Mouse (Mus musculus) right cerebral cortex, adult 18-20 months (tissue): Measurements from ENCODE around the gene Lamb1.

ENCODE experiments used
- DNase-seq: peaks from one replicate; pipeline ENCODE4 v3.0.0; 2022; ENCODE audit warnings: mixed read lengths

The Lamb1 gene

DNA sequence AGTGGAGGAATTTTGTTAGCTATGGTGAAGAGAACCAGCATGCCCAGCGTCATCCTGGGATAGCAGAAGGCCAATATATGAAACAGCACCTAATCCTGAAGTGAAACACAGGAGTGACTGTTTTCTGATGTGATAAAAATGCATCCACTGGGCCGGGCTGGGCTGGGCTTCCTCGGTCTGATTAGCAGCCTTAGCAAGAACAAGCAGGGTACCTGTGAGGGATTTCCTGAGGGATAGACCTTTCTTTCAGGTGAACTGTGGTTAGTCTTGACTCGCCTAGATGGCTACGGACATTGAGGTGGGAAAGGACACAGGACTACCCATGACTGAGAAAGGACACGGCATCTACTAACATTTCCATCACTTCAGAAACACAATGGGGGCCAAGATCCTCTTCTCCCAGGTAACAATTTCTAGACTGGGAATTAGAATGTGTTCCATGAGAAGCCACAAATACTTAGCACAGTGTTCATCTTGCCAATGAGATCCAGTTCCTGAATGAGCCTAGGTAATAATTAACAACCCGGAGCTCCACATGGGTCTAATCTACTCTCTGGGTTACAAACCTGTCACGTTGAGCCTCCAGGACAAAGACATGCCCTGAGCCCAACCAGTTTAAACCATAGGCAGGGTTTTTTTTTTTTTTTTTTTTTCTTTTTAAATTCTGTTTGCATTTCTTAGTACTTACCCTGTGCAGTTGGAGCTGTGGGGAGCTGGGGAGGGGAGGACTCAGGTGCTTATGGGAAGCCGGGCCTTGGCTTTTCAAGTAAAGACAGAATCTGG is 8.7 kb upstream of the Lamb1 start:
- DNase-seq, result no peak

DNA sequence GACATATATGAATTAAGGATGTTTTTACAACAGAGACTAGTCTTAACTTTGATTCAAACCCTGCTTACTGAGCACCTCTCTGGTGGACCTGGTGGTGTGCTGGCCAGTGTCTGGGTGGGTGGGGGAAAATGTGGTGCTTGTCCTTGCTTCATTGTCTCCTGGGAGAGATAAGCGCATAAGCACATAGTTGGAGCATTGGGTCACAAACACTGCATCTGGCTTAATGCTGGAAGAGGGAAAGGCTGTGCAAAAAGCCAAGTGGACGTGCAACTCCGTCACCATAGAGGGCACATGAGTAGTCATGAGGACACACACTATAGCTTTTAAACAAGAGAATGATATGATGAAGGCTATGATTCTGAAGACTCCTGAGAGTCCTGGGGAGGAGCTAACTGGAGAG is 3.2 kb upstream of the Lamb1 start:
- no peak for DNase-seq

- no peak for DNase-seq
Measured at GRCm38 (mm10) chr12:31263921-31264320, 1.1 kb upstream of the Lamb1 start.

DNA sequence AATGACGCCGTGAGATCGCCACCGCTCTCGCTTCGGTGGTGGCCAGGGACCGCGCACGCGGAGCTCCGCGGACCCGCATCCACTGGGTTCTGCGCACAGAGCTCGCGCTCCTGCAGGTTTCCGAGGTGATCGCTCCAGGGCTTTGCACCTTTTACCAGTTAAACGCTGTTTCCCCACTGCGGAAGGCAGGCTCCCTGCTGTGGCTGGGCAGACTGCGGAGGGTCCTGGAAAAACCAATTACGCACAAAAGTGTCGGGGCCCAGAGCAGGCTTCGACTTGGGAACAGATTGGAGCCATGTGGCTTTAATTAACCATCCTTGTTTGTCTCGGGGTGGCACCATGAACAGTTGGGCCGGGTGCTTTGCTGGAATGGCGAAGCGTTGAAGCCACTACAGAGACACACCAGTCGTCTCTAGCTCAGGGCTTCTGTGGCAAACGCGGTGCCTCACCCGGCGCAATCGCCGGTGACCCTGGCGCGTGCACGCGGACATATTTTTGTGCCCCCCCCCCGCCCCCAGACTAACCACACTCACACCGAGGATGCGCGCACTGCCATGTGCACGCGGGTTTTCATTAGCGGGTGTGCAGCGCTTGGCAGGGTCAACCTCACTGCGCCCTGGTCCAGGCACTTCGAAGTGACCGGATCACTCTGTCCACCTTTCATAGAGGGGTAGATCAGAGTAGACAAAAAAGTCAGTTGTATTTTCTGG is 843 bp downstream of the Lamb1 start:
- DNase-seq, result peak; percentile 12

DNA sequence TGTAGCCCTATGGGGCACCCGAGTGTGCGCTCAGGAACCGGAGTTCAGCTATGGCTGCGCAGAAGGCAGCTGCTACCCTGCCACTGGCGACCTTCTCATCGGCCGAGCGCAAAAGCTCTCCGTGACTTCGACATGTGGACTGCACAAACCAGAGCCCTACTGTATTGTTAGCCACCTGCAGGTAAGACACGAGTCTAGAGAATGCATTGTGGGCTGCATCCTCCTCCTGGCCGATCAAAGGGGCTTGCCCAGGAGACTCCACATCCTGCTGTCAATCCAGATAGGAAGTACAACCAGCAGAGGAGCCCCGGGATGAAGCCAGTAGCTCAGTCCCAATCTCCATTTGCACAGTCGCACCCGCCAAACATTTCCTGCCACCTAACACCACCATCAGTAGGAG is 1.7 kb downstream of the Lamb1 start:
- DNase-seq, result no peak

DNA sequence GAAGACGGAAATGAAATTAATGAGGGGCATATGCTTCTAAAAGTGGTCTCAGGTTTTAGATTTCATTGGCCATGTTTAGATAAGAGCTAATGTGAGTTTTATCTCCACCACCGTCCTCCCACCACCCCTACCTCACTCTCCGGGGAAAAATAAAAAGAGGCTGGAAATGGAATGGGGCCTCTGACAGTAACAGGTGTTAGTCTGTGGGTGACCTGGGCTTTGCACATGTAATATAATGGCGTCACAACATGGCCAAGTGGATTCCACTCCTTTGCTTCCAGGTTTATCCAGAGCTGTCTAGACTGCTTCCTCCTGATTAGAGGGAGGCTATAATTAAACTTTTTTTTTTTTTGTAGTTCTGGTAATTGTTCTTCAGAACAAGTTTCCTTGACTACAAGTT is 2.3 kb downstream of the Lamb1 start:
- DNase-seq, result no peak

GRCm38 (mm10) chr12:31268315-31268714 is 3.3 kb downstream of the Lamb1 start:
- no peak for DNase-seq

DNA sequence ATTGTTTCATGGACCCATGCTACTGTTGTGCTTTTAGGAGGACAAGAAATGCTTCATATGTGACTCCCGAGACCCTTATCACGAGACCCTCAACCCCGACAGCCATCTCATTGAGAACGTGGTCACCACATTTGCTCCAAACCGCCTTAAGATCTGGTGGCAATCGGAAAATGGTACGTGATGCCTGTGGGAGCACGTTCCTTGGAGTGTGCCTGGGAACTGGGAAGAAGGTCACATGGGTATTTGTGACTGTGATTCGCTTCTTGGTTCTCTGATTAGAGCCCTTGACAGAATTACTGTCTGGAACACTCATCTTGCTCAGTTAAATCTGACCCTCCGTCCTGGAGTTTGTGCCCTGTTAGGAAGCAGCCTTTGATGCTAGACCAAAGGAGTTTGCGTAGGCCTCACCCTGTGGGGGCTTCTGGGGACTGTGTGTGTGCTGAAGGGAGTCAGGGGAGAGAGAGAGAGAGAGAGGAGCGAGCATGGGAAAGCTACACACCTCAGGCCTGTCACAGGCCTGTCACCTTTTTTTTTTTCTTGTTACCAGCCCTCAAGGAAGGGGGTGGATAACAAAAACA is 4.1 kb downstream of the Lamb1 start:
- no peak for DNase-seq

DNA sequence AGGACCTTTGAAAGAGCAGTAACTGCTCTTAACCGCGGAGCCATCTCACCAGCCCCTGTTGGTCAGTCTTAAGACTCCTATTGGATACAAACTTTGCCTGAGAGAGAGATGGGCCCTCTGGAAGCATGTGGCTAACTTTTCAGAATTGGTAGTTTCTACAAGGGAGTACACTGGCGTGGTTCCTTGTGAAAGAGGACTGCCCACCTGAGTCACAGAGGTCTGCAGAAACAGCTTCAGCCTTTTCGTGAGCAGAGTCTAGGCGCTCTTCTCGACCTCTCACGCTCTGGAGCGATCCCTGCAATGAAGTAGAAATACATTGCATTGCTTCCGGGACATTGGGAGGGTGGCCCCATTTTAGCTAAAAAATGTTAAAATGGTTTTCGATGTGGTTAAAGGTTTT is 5.3 kb downstream of the Lamb1 start:
- no peak for DNase-seq

GRCm38 (mm10) chr12:31270776-31271175 is 5.7 kb downstream of the Lamb1 start:
- DNase-seq, result no peak

DNA sequence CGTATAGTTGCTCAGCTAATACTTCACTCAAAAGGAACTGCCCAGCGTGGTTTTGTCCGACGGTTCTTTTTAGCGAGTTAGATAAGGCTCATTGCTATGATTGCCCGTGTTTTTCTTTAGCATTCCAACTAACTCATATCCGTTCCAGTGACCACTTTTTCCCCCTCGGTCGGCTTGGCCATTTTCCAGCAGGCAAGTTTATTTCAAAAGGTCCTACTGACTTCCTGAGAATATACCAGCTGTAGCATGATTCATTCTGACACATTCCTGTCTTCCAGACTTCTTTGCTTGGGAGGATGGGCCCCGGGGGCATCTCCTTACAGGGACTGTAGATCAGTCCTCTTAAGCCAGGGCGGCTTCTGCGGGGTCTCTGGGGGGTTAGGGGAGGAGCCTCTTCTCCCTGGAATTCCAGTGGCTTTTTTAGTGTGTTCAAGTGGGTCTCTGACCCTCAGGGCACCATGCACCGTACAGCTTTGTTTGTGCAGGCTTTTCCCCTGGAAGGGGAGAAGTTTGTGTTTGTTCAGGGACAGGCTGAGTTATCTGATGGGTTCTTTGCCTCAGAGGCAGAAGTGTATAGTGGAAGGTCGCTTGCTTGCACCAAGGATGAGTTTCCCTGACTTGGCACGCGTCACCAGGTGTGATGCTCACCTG is 6.5 kb downstream of the Lamb1 start:
- DNase-seq, result no peak

- no peak for DNase-seq
Measured at GRCm38 (mm10) chr12:31272012-31272735, 7.1 kb downstream of the Lamb1 start.

- DNase-seq, result no peak
Measured at GRCm38 (mm10) chr12:31272846-31273245, 7.8 kb downstream of the Lamb1 start.

DNA sequence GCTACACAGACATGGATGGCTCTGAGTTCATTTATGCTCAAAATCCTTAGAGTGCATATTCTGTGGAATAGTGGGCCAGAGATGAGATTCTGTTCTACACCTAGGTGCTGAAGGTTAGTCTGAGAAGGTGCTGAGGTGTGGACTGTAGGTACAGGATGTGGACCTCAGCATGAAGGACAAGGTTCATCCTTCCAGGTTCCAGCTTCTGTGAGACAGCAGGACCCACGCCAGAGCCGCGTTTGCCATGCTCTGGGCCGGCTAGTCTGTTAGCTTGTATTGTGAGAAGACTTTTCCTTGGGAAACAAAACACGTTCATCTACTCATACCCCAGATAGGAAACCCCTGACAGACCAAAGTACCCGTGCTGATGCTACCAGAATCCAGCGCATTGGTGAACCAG is 8.6 kb downstream of the Lamb1 start:
- no peak for DNase-seq

DNA sequence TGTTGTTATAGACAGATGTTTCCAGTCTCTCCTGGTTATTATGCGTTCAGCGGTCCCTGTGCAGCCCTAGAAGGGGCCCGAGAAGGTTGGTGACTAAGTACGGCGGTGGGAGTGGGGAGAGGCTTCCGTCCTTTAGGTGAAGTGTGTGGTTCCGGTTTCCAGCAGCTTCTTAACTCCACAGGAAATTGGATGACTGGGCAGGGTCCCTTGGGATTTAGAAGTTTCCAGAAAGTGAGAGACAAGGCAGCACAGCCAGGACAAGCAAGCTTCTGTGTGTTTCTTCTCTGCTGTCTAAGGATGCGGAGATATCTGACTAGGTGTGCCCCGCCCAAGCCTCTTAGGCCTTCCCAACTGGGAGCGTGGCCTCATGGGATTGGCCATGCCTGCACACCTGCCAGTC is 10.4 kb downstream of the Lamb1 start:
- DNase-seq, result no peak

GRCm38 (mm10) chr12:31278270-31278669 is 13.2 kb downstream of the Lamb1 start:
- DNase-seq, result no peak

DNA sequence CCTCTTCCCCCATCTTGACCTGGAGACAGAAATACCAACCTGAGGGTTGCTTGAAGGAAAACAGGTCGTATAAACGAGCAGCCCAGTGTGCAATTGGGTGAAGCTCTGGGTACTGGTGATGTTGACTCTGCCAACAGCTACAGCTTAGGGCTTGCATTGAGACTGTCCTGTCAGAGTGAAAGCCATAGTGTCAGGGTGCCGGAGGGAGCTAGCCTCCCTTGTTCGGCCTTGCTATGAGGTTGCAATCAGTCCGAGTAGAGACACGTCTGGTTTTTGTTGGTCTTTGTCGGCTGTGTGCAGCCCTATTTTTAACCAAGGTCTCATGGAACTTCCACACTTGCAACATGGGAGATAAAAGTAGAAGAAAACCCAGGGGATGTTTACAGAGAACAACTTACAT is 15.3 kb downstream of the Lamb1 start:
- no peak for DNase-seq

GRCm38 (mm10) chr12:31281100-31281591 is 16.1 kb downstream of the Lamb1 start:
- DNase-seq, result no peak

DNA sequence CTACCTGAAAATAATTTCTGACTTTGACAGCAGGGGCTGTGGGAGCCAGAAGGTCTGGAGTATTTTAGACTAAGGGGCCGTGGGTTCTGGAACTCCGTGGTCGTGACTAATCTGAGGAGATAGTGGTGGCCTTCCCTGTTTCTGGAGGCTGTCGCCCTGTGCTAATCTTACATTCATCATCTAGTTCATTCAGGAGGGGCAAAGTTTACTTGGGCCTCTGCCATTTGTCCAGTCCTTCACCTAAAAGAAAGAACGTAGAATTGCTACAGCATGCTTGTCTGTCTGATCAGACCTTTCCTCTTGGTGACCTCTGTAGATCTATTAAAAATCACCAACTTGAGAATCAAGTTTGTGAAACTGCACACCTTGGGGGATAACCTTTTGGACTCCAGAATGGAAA is 17.2 kb downstream of the Lamb1 start:
- DNase-seq, result no peak

DNA sequence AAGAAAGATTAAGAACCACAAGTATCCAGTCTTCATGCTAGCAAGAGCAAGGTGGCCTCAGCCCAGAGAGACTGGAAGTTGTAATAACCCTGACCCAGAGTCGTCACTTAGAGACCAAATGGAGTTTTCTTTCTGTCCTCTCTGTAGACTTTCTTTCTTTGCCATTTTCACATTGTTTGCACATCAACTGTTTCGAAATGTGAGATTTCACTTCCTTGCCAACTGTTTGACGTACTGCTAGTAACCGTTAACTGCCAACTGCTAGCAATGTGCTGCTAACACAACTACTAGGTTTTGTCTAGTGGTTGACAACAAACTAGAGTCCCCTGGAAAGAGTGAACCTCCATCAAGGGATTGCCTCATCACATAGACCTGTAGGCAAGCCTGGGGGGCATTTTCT is 18.1 kb downstream of the Lamb1 start:
- DNase-seq, result no peak

GRCm38 (mm10) chr12:31283617-31284136 is 18.6 kb downstream of the Lamb1 start:
- no peak for DNase-seq

- DNase-seq, result no peak
Measured at GRCm38 (mm10) chr12:31289046-31289445, 24.0 kb downstream of the Lamb1 start.

GRCm38 (mm10) chr12:31290951-31291350 is 25.9 kb downstream of the Lamb1 start:
- no peak for DNase-seq
